Mouse (Mus musculus) spleen, embryonic (tissue): ENCODE data around the gene 4930451I11Rik.

ENCODE experiments used
- CTCF ChIA-PET: fragments of 350-600 bp; sonication (Branson Sonifier 250); formaldehyde crosslinking; loops from one replicate; lab custom pipeline; 2022; lab: Charles Lee

Gene 4930451I11Rik

DNA sequence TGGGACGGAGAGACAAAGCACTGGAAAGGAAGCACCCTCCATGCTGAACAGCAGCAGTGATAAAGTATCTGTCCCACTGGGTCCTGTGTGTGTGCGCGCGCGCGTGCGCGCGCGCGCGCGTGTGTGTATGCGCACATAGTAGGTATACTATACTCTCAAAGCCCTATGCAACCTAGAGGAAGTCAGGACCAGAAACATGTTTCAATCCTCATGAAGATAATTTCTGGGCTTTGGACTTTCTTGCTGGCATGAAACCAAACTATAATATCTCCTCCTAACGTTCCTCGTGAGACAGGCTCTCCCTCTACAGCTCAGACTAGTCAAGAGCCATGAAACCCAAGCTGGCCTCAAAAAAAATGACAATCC, 30.4 kb downstream of the 4930451I11Rik start:
- CTCF ChIA-PET: no interaction called here

DNA sequence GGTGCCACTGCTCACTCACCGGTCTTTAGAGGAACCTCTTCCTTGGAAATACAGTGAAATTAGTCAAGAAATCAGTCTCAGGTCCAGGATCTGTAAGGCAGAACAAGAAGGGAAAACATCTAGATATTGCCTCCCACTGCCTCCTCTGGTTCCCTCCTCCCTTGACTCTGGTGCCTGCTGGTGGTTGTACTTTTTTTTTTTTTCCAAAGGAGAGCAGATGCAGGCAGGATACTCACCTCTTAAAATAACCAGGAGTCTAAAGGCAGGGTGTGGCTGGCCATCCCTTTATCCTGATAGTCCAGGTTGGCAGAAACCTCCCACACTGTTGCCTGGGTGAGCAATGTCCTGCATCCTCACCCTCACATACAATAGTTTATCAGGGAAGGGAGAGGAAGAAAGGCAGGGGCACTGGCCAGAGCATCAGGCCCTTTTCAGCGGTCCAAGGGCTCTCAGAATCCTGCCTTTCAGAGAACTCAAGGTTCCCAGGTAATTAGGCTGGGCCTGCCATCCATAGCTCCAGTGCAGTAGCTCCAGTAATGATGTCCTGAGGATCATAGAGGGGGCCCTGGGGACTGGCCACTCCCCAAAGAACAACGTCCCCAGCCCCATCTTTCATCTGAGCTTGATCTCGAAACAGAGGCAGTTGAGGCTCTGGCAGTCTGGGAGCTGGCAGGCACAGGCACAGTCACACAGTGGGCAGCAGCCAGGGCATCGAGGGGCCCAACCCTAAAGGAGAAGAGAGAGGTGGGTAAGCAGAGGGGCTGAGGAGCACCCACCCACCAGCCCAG, 31.0 kb downstream of the 4930451I11Rik start:
- CTCF ChIA-PET: interaction anchor here (0.5 kb wide), 1 partner anchor 33 kb away, joined by 3 read pairs; no protein-coding TSS in a partner anchor

DNA sequence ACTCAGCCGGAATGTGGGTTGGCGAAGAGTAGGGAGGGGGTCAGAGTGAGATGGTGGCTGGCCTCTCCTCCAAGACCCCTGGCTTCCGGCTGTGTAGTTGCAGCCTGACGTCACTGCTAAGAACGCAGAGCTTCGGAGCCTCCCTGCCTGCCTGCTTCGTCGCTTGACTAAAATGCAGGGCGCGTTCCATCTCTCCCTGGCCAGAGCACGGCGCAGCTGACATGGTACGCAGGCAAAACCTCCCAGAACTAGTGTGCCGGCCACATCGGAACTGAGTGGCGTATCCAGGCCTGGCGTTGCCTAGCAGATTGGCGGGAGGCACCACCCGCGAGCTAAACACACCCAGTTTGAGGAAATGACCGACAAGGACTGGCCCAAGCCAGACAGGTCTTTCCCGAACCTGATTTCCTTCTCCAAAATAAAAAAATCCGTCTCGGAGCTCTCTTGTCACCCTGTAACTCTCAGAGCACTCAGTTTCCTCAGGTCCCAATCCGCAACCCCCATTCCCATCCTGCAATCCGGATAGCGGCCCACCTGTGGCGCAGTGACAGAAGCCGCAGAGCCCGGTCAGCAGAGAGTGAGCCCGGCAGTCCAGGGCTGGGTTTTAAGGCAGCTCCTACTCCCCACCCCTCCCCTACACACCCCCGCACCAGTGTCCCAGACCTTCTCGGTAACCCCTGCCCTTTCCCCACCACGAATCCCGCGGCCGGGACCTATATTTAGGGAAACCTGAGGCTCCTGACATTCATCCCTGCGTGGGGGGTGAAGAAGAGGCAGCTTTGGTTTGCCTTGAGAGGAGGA, 31.8 kb downstream of the 4930451I11Rik start:
- CTCF ChIA-PET: interaction anchor here (0.5 kb wide), 1 partner anchor 33 kb away, joined by 3 read pairs; no protein-coding TSS in a partner anchor

GRCm38 (mm10) chr7:126799050-126799467, 32.4 kb downstream of the 4930451I11Rik start:
- CTCF ChIA-PET: interaction anchor here (0.6 kb wide), 1 partner anchor 43 kb away, joined by 4 read pairs; no protein-coding TSS in a partner anchor

GRCm38 (mm10) chr7:126798127-126799049, 33.1 kb downstream of the 4930451I11Rik start:
- CTCF ChIA-PET: interaction anchor here (0.6 to 1.3 kb wide), 3 partner anchors 12 to 47 kb away, joined by 3 to 5 read pairs (median 4); no protein-coding TSS in a partner anchor

DNA sequence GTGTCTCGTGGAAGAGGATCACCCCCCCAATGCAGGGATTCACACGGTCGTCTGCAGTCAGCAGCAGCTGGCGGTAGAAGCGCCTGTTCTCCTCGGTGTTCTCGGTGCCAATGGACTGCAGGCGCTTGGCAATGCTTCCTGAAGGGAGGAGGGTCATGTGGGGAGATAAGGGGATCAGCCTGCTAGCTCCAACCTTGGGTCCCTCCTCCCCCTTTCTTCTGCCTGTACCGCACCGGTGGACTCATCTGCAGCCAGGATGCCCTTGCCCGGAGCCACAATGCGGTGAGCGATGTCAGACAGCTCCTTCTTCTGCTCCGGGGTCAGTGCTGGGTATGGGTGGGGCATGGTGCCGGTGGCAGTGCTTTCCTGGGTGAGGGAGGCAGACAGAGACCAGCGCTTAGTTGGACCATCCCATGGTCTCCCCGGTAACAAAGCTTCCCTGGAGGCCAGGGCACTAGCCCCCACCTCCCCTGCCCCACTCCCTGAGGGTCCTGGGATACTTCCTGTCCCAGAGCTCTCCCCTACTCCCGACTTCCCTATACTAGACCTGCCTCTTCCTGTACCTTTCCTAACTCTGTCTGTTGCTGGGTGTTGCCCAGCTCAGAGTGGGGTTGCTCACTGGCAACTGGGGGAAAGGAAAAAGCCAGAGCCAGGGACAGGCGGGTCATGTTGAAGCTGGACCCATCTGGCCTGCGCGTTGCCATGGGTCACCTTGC, 33.9 kb downstream of the 4930451I11Rik start, which contains the start of gene Fam57b:
TSS of gene Fam57b (plus strand) at position 258 of the 716 bp plus-strand sequence.
- CTCF ChIA-PET: interaction anchor here (1.1 to 1.3 kb wide), 2 partner anchors 13 to 46 kb away, joined by 3 to 5 read pairs; no protein-coding TSS in a partner anchor

DNA sequence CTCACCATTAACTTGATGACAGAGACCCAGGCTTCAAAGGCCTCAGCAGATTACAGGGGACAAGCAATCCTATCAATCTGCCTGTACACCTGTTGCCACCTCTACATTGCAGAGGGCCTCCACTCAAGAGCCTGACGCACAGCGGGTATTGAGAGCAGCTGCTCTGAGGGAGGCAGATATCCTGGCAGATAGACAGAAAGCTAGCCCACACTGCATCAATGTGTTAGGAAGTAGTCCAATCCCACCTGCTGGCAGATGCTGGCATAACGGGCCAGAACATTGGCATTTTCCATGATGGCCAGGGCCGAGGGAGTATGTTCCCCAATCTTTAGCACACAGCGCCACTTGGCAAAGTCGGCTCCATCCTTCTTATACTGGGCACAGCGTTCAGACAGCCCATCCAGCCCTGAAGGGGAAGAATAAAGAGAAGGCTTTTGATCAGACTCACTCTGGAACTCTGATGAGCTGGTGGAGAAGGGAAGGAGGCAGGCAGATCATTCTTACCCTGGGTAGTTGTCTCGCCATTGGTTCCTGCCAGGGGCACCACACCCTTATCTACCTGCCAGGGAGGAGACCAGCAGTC, 35.0 kb downstream of the 4930451I11Rik start:
- CTCF ChIA-PET: interaction anchor here (0.6 kb wide), 1 partner anchor 103 kb away, joined by 6 read pairs; no protein-coding TSS in a partner anchor

GRCm38 (mm10) chr7:126795387-126796317, 35.8 kb downstream of the 4930451I11Rik start:
- CTCF ChIA-PET: no interaction called here

DNA sequence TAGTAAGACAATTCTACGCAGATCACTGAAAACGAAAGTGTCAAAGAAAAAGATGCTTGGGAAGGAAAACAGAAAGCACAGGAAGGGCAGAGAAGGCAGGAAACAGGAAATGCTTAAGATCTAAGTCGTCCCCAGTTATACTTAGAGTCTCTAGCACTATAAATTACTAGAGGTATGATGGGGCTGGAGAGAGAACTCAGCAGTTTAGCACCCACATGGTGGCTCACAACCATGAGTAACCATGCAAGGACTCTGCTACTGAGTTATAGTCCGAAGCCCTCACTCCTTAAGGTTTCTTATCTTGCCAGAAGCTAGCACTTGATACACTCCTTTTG, 37.2 kb downstream of the 4930451I11Rik start:
- CTCF ChIA-PET: no interaction called here

DNA sequence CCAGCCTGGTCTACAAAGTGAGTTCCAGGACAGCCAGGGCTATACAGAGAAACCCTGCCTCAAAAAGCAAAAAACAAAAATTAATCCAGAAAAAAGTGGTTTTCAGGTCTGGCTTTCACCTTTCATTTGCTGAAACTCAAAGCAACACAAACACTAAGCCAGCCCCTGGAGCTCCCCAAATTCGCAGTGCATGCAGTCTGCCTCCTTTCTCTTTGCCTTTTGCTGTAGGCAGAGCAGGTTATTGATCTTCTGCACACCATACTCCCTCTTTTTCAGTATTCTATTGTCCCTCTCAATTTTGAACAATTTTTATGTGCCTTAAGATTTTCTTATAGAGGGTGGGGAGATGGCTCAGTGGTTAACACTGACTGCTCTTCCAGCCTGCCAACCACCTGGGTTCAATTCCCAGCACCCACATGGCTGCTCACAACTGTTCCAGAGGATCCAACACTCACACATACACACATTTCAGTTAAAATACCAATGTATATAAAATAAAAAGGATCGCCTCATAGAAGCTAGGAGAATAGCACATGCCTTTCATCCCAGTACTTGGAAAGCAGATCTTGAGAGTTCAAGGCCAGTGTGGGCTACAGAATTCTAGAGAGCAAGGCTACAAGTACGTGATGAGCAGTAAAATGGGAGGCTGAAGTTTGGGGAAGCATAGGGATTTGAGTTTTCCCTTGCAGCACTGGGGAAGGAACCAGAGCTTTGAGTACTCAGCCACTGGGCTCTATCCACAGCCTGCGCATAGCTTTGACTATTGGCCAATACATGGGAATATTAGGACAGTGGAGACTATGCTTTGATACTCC, 37.8 kb downstream of the 4930451I11Rik start:
- CTCF ChIA-PET: interaction anchor here (0.9 to 1.0 kb wide), 2 partner anchors 14 to 88 kb away, joined by 3 to 4 read pairs; no protein-coding TSS in a partner anchor

DNA sequence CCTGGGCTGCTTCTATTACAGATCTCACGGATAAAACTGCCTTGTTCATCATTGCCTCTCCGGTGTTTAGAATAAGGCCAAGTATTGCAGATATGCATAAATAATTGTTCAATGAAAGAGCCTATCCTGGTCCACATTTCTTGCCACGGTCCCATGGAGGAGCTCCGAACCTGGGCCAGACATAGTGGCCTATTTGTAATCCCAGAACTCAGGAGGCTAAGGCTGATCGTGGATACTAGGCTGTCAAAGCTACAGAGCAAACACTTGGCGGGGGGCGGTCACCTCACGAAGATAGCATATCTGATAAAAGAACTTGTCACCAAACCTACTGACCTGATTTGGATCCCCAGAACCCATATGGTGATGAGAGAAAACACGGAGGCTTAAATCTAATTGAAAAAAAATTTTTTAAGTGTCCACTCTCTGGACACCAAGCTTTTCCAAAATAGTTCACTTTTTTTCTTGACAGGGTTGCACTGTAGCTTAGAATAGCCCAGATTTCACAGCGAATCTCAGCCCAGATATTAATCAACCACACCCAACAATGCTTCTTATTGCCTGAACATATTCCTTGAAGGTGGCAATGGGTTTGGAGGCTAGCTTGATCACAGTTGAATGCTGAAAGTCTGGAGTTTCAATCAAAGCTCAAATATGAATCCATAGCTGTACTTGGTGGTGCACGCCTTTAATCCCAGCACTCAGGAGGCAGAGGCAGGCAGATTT, 38.6 kb downstream of the 4930451I11Rik start:
- CTCF ChIA-PET: interaction anchor here (0.6 to 1.0 kb wide), 3 partner anchors 13 to 581 kb away, joined by 3 to 4 read pairs (median 4); no protein-coding TSS in a partner anchor

DNA sequence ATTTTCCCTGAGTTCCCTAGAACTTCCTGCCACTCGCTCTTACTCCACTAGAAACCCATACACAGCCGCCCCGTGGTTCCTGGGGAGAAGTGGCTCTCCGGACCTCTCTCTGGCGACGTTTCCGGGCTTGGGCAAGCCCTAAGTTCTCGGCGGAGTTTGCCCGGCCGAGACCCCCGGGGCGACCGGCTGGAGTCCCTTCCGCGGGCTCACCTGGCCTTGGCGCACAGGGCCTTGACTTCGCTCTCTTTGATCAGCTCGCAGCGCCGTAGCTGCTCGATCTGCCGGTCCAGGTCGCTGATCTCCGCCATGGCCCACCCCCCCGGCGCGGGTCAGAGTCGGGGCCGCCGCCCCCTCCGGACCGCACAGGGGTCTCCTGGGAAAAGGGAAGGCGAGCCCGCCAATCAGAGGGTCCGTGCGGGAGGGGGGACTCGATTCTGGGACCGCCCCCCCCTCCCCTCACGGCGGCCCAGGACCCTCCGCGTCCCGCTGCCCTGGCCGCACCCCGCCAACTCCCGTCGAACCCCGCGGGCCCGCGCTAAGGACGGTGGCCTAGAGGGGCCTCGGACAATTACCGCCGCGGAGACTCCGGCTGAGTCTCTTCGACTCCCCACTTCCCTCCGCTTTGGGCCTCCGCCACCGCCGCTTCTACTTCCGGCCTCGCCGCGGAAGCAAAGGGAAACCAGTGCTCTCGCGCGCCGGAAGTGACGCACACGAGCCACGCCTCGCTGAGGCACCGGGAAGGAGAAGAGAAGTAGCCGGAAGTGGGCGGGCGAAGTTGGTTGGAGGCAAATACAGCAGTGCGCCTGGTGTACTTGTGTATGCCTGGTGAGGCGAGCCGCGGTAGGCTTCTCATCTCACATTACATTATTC, 39.4 kb downstream of the 4930451I11Rik start, which contains the start of gene Ppp4c:
TSS of gene Ppp4c (minus strand) at position 646 of the 870 bp plus-strand sequence.
- CTCF ChIA-PET: interaction anchor here (0.6 kb wide), 1 partner anchor 581 kb away, joined by 4 read pairs; no protein-coding TSS in a partner anchor

DNA sequence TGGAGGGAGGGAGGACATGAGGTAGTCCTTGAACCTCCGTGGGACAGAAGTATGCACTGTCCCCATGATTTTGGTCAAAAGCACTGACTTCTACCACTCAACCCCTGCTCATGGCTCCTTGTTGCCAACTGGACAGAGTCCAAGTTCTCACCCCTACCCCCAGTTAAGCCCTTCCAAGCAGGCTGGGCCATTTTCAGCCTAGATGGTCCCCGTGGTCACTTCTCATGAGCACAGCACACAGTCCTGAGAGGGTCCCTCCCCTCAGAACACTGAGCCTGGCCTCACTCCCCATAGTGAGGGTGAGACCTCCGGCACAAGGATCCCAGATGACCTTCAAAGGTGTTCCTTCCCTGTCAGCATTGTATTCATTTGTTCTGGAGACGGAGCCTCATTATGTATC, 42.3 kb downstream of the 4930451I11Rik start:
- CTCF ChIA-PET: no interaction called here

- CTCF ChIA-PET: no interaction called here
These were observed 45.3 kb downstream of the 4930451I11Rik start for GRCm38 (mm10) chr7:126786142-126786541.

DNA sequence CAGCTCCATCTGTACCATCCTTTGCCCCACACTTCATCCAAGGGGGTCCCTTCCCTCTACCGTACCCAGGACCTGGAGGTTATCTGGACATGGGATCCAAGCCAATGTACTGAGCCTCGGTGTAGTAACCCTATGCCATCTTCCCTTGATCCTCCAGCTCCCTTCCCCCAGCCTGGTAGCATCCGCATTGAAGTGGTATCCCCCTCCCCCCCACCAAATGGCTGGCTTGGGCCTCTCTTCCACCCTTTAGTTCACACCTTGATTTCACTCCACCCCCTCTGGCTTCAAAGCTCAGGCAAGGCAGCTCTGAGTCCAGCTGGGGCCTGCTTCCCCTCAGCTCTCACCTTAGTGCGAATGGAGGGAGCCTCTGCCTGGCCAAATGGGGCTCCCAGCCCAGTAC, 46.4 kb downstream of the 4930451I11Rik start:
- CTCF ChIA-PET: interaction anchor here (0.7 kb wide), 1 partner anchor 12 kb away, joined by 4 read pairs; no protein-coding TSS in a partner anchor

DNA sequence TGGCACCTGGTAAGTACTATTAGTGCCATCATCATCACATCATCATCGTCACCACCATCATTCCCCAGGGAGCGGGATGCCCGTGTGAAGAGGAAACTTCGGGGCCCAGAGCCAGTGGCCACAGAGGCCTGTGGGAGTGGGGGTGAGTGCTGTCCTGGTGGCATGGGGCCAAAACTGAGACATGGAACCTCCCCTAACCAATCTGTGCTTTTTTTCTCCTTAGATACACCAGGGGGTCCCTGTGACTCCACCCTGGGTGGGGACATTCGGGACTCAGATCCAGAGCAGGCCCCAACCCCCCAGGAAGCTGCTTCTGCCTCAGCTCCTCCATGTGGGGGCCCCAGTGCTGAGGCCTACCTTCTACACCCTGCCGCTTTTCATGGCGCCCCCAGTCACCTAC, 47.0 kb downstream of the 4930451I11Rik start:
- CTCF ChIA-PET: no interaction called here
